Mouse (Mus musculus): ENCODE measurements around the gene Naif1.
A peak's percentile ranks its signal among the peaks of the same experiment; 100 is the strongest.

DNA sequence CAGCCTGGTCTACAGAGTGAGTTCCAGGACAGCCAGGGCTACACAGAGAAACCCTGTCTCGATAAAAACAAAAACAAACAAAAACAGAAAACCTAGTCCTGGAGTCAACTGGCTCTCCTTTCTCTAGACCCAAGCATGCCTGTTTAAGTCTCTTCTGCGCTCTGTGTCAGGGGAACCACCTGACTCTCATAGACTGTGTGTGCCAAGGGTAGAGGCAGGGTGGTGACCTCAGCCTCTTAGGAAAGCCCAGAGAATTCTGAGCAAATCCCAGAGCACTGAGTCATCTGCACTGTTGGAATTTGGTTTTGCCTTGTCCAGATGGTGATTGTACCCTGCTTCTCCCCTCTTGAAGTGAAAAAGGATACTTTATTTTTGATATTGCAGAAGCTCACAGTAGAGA is 8.0 kb downstream of the Naif1 start:
- TF ChIP-seq CTCF (IDR thresholded peaks at IDR 0.05; ENCODE audit: control insufficient read depth, insufficient read depth, insufficient read length) = no peak
- TF ChIP-seq MAX (IDR thresholded peaks at IDR 0.05) = peak; percentile 84
- no peak for TF ChIP-seq MYOD1 (IDR thresholded peaks at IDR 0.05; ENCODE audit: control insufficient read depth, insufficient read length, low read depth)
- TF ChIP-seq CEBPB (IDR thresholded peaks at IDR 0.05; ENCODE audit: low read depth) = peak; percentile 66
- no peak for TF ChIP-seq MYOG (IDR thresholded peaks at IDR 0.05; ENCODE audit: control insufficient read depth, extremely low read depth, insufficient read length)
- TF ChIP-seq FOSL1 (IDR thresholded peaks at IDR 0.05; ENCODE audit: insufficient read depth, low read length, poor library complexity, severe bottlenecking) = peak; percentile 73
